Mouse (Mus musculus) stomach, embryonic 14.5 days (tissue): ENCODE results near the gene Fzd2. TPM values are rescaled to one million over a fixed set of nuclear protein-coding genes. Genes with fewer than 3 reads are reported as not detected.
A peak's percentile ranks its signal among the peaks of the same experiment; 100 is the strongest.
"Not testable (repeated sequence)": the region's sequence is repeated elsewhere in the genome, so short reads cannot be mapped to it uniquely, and the experiment has no call there.

Source experiments
- ATAC-seq: fragments of 200-750 bp; cut with Nextera tagmentation; 2 replicates; pipeline ENCODE4 v1.8.0; 2017; ENCODE audit warnings: low read depth, moderate TSS enrichment; ENCODE audit not compliant: insufficient number of reproducible peaks, insufficient read depth, low FRiP score
- H3K27ac ChIP-seq: fragments of 300-500 bp; sonication (generic); 2 replicates; pipeline ENCODE4 v1.5.1; 2014; ENCODE audit warnings: mild to moderate bottlenecking, low read length, moderate library complexity, mixed read lengths
- H3K27me3 ChIP-seq: fragments of 300-500 bp; sonication (generic); 2 replicates; pipeline ENCODE4 v1.6.1; 2014; ENCODE audit warnings: low read length, control low read depth, mixed read lengths; ENCODE audit not compliant: control insufficient read depth, insufficient read depth
- H3K36me3 ChIP-seq: fragments of 300-500 bp; sonication (generic); 2 replicates; pipeline ENCODE4 v1.6.1; 2014; ENCODE audit warnings: mild to moderate bottlenecking, control low read depth, low read length, moderate library complexity, mixed read lengths; ENCODE audit not compliant: control insufficient read depth, insufficient read depth
- H3K4me1 ChIP-seq: fragments of 300-500 bp; sonication (generic); 2 replicates; pipeline ENCODE4 v1.6.1; 2014; ENCODE audit warnings: low read length, control low read depth, mixed read lengths; ENCODE audit not compliant: control insufficient read depth, insufficient read depth
- H3K4me2 ChIP-seq: fragments of 300-500 bp; sonication (generic); replicated peaks from 2 replicates; pipeline ENCODE4 v1.6.1; 2014; ENCODE audit warnings: low read depth, low read length, control low read depth
- H3K4me3 ChIP-seq: fragments of 300-500 bp; sonication (generic); 2 replicates; pipeline ENCODE4 v1.5.1; 2014; ENCODE audit warnings: low read depth, low read length, control low read depth
- H3K9ac ChIP-seq: fragments of 300-500 bp; sonication (generic); replicated peaks from 2 replicates; pipeline ENCODE4 v1.6.1; 2014; ENCODE audit warnings: low read depth, mild to moderate bottlenecking, control low read depth, low read length, moderate library complexity, mixed read lengths
- H3K9me3 ChIP-seq: fragments of 300-500 bp; sonication (generic); 2 replicates; pipeline ENCODE4 v1.6.1; 2016; ENCODE audit warnings: low read depth, low read length, control low read depth; ENCODE audit not compliant: control insufficient read depth
- WGBS: fragments of 180-500 bp; shearing (Covaris S2); extraction: QIAGEN DNeasy Blood & Tissue Kit; methylation state at CpG from one replicate; pipeline ENCODE4 v1.1.7; 2014; 5-methylcytosine and 5-hydroxymethylcytosine counted together
- polyA plus RNA-seq: library from polyadenylated mRNA; unstranded; fragments of >200 nt; fragmentation: Nextera tagmentation; extraction: Ambion mirVana; gene quantifications from 2 replicates; pipeline ENCODE4 v1.2.1, GENCODE M21; 2014

The Fzd2 gene
- polyA plus RNA-seq, 1 experiment from 2014 or later = 30.6 TPM

DNA sequence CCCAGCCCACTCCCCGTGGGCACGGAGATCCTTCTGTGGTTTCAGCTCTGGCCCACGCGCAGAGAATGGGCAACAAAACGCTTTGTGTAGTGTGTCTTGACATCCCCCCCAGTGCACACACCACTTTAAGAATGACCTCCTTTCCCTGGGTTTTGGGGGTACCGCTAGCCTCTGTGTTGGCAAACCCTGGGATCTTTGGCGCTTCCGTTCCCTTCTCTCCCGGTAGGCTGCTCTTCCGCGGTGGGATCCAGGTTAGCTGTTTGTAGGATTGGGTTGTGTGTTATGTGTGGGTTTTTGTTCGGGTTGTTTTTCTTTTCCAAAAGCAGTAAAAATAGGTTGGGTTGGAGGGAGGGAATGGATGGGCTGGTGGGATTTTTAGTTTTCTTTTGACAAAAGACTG is 3.0 kb downstream of the Fzd2 start:
- peak overlapping the region; percentile 90 for H3K4me3 ChIP-seq
- peak overlapping the region; percentile 97 for H3K9ac ChIP-seq
- not testable (repeated sequence) for H3K36me3 ChIP-seq, H3K9me3 ChIP-seq, ATAC-seq, H3K27me3 ChIP-seq
- peak overlapping the region; percentile 95 for H3K27ac ChIP-seq
- peaks cover 38% of the 10 kb centered on the region for H3K4me1 ChIP-seq
- H3K4me2 ChIP-seq = peak overlapping the region; percentile 88
- 2% methylated on average over 12 of the region's 12 CpGs for WGBS

DNA sequence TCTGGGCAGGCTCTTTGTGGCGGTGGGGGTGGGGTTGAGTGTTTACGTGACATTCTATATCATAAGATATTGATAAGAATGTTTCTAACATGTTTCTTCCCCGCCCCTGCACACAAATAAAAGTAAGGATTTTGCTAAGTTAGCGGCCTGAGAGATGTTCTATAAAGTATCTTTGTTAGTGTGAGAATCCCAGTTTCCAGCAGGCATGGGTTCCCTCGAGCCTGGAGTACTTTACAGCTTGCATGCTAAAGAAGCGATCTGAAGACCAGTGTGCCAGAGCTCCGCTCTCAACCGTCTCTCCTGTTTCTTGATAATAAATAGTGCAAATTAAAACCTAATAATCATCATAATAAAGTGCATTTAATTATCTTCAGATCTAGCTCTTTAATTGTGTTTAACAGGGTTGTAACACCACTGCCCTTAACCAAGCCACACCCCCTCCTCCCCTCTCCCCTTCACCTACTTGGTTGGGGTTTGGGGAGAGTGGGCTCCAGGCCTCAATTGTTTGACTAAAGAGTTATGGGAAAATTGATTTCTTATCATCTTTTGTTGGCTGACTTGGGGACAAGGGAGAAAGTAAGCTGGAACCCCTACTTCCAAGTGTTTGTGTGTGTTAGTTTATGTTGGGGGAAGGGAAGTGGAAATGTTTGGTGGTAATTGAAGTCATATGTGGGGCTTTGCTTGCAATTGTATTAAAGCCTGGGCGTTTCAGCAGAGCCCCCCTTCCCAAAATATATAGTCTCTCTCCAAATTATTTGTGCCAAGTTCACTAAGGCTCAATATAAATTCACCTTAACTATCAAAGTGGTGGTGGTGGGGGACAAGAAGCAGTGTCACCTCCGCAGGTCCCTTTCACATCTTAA is 3.7 kb downstream of the Fzd2 start:
- Histone ChIP-seq H3K36me3 (no peaks in the 10 kb centered on the region; the same call in 1 of the 2 replicates), H3K4me2 (peak overlapping the region; percentile 88), H3K27ac (peak overlapping the region; percentile 95; the same call in 1 of the 2 replicates), H3K4me3 (peak overlapping the region; percentile 90), H3K4me1 (peaks cover 38% of the 10 kb centered on the region), H3K9ac (peak overlapping the region; percentile 97; the same call in 1 of the 2 replicates), H3K27me3 (no peaks in the 10 kb centered on the region), H3K9me3 (no peaks in the 10 kb centered on the region)
- 15% methylated on average over 10 of the region's 10 CpGs for WGBS
- ATAC-seq = no peak

DNA sequence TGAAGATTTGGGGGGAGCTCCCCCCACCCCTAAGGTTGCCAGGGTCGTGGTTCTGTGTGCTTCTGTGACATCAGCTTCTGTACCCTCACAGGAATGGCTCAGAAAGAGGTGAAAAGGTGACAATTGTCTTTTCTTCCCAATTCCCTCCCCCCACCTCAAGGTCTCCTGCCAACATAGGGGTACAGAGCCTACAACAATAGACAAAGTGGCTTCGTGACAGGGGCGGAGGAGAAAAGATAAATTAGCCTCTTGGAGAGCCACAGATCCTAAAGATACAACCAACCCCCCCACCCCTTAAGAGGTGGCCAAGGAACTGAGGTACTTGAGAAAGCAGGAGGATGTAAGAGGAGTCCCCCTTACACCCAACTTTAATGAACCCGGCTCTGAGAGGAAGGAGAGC is 4.5 kb downstream of the Fzd2 start:
- ATAC-seq = no peak
- H3K36me3 ChIP-seq = no peaks in the 10 kb centered on the region; the same call in 1 of the 2 replicates
- H3K4me2 ChIP-seq = peak overlapping the region; percentile 88
- no peaks in the 10 kb centered on the region for H3K9me3 ChIP-seq
- no peaks in the 10 kb centered on the region for H3K27me3 ChIP-seq
- H3K27ac ChIP-seq = peak overlapping the region; percentile 66; the same call in 1 of the 2 replicates
- H3K4me3 ChIP-seq = peak overlapping the region; percentile 90; the same call in 1 of the 2 replicates
- H3K4me1 ChIP-seq = peaks cover 38% of the 10 kb centered on the region
- H3K9ac ChIP-seq = 0 out of 2 replicates have a peak overlapping the region, but pooled peaks have one; percentile 7
- WGBS = 25% methylated on average over 4 of the region's 4 CpGs

DNA sequence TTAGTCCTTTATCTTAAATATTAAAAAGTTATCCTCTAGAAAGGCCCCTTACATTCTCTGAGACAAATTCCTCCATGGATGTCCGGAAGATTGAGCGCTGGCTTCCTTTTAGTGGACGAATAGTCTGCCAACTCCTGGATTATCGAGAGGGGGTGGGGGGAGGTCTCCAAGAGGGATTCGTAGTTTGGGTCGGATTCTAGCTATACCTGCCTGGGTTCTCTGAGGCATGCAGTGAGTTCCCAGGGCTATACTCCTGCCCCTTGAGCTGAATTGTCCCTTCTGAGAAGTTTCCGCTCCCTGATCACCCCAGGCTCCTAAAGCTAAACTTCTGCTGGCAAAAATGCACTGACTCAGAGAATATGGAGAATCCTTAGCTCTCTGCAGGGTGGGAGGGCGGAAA is 5.3 kb downstream of the Fzd2 start:
- H3K27ac ChIP-seq = peak overlapping the region; percentile 66; the same call in 1 of the 2 replicates
- WGBS = 50% methylated on average over 8 of the region's 8 CpGs
- ATAC-seq = no peak
- no peak overlapping the region for H3K9ac ChIP-seq
- H3K36me3 ChIP-seq = no peaks in the 10 kb centered on the region; the same call in 1 of the 2 replicates
- peaks cover 38% of the 10 kb centered on the region for H3K4me1 ChIP-seq
- H3K4me2 ChIP-seq = no peak overlapping the region
- no peaks in the 10 kb centered on the region for H3K9me3 ChIP-seq
- H3K27me3 ChIP-seq = no peaks in the 10 kb centered on the region
- no peak overlapping the region for H3K4me3 ChIP-seq

DNA sequence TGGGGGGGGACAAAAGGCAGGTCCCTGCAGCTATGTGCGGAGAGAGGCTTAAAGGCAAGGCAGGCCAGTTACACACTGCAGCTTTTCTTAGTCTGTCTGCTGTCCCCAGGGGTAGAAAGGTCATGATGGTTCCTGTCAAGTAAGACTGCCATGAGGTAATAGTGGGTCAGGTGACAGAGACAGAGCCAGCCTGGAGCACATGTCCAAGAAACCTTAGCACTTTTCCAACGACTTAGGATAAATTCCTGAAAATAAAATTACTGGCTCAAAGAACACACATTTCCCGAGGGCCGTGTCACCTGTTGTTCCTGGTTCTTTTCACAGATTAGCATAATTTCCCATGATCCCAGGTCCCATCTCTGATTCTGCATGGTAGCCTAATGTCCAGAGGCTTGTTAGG is 6.1 kb downstream of the Fzd2 start:
- Histone ChIP-seq H3K36me3 (no peaks in the 10 kb centered on the region; the same call in 1 of the 2 replicates), H3K27me3 (no peaks in the 10 kb centered on the region), H3K4me1 (peaks cover 38% of the 10 kb centered on the region), H3K9ac (no peak overlapping the region), H3K4me3 (no peak overlapping the region), H3K9me3 (no peaks in the 10 kb centered on the region), H3K27ac (0 out of 2 replicates have a peak overlapping the region, but pooled peaks have one; percentile 24), H3K4me2 (no peak overlapping the region)
- ATAC-seq = no peak
- 41% methylated on average over 4 of the region's 4 CpGs for WGBS

DNA sequence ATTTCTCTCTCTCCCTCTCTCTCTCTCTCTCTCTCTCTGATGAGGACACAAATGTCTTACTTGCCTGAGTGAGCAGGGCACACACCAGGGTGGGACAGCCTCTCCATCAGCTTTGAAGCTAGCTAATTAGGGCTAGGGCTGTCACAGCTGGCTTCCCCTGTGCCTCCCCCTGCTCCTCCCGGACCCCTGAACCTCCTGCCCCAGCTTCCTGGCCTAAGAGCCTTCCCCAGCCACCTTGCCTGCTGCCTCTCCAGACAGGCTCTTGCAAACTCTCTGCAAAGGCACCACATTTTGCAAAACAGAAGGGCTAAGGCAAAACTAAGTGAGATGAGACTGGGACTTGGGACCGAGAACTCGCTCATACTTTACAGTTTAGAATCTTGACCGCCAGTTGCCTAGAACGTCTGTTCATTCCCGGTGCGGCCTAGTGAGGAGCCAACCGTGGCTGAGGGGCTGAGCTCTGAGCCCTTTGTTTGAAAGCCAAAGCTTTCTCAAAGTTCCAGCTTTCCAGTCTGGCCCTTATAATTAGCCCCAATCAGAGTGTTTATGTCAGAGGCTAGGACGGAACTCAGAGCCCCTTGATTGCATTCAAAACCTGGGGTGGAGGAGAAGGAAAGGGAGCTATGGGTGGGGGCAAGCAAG is 6.6 kb downstream of the Fzd2 start:
- ATAC-seq = no peak
- H3K9ac ChIP-seq = no peak overlapping the region
- H3K4me2 ChIP-seq = 0 out of 2 replicates have a peak overlapping the region, but pooled peaks have one; percentile 1
- peaks cover 38% of the 10 kb centered on the region for H3K4me1 ChIP-seq
- H3K27me3 ChIP-seq = no peaks in the 10 kb centered on the region
- peak overlapping the region; percentile 24; the same call in 1 of the 2 replicates for H3K27ac ChIP-seq
- no peak overlapping the region for H3K4me3 ChIP-seq
- WGBS = 17% methylated on average over 9 of the region's 9 CpGs
- no peaks in the 10 kb centered on the region for H3K9me3 ChIP-seq
- H3K36me3 ChIP-seq = no peaks in the 10 kb centered on the region; the same call in 1 of the 2 replicates

DNA sequence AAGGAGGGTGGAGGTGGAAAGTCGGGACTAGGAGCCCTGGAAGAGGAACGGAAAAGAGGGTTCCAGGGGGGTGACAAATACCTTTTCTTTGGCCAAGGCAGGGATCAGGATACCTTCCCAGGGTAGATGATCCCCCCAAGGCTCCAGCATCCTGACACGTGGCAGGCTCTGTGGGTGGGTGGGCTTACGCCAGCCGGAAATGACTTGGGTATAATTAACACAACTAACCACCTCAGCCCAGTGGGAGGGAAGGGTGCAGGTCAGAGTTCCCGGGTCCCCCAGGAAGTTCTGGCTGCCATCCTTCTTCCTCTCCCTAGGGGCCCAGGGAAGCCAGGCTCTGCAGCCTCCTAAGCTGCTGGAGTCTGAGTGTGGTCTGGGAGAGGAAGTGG is 7.1 kb downstream of the Fzd2 start:
- H3K9ac ChIP-seq = no peak overlapping the region
- 16% methylated on average over 6 of the region's 6 CpGs for WGBS
- H3K4me1 ChIP-seq = peaks cover 38% of the 10 kb centered on the region
- H3K4me2 ChIP-seq = no peak overlapping the region
- H3K36me3 ChIP-seq = no peaks in the 10 kb centered on the region; the same call in 1 of the 2 replicates
- no peak overlapping the region for H3K4me3 ChIP-seq
- H3K9me3 ChIP-seq = no peaks in the 10 kb centered on the region
- no peaks in the 10 kb centered on the region for H3K27me3 ChIP-seq
- peak overlapping the region; percentile 40; the same call in 1 of the 2 replicates for H3K27ac ChIP-seq
- ATAC-seq = no peak

DNA sequence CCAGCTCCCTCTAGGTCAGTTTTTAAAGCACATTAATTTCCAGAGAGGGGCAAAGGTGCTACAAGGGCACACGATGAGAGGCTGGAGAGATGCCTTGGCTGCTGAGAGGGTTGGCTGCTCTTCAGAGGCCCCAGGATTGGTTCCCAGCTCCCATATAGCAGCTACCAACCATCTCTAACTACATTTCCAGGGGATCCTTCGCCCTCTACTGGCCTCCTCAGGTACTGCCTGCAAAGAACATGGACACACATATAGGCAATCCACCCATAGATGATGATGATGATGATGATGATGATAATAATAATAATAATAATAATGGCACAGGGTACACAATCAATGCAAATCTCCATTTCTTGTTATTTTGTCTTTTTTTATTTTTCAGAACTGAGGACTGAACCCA is 15.3 kb downstream of the Fzd2 start:
- peaks cover 11% of the 10 kb centered on the region for H3K4me1 ChIP-seq
- 66% methylated on average over 2 of the region's 2 CpGs for WGBS
- H3K36me3 ChIP-seq = no peaks in the 10 kb centered on the region
- H3K4me2 ChIP-seq = no peak overlapping the region
- no peak overlapping the region for H3K4me3 ChIP-seq
- no peak for ATAC-seq
- no peaks in the 10 kb centered on the region for H3K27me3 ChIP-seq
- no peak overlapping the region for H3K27ac ChIP-seq
- peaks cover 4% of the 10 kb centered on the region; the same call in 1 of the 2 replicates for H3K9me3 ChIP-seq
- H3K9ac ChIP-seq = no peak overlapping the region
